Comparison of ENCODE assay signal across 18 mouse cellular contexts in the genomic region with DNA sequence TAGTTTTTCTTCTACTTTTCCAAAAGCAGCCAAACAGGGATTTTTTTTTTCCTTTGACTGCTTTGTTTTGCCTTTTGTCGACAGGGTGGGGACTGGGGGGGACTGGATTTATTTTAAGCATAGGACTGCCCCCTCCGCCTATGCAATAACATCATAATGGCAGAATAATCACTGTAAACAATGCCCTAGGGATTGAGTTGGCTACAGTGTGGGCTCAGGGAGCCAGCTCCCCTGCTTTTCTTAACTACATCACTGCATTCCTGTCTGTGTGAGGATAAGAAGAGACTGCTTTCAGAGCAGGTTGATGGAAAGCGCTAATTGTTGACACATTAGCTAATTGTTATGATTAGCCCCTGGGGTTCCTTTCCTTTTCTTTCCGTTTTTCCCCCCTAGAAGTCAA.
DNase-seq lines count a peak whose midpoint lies in the region; ATAC-seq and TF ChIP-seq lines count a peak whose summit lies in the region.
"Had no signal": no experiment of that assay in that cellular context is flagged by ENCODE, and none has a peak within 500 bp of the region (broad histone marks: within the 10 kb centered on the region; RNA-seq: fewer than 3 reads in every experiment).

No protein-coding gene starts in this region.

- no peak for TF ChIP-seq CTCF in lung, embryonic 14.5 days (IDR thresholded peaks at IDR 0.05; ENCODE audit: low read depth)
- TF ChIP-seq CTCF in heart, postnatal 0 days (IDR thresholded peaks at IDR 0.05; ENCODE audit: low read depth), result no peak

- peak; percentile 28; the same call in 1 of the 2 replicates for ATAC-seq in lung, embryonic 14.5 days (ENCODE audit: insufficient read depth)
- peak; percentile 74 for ATAC-seq in heart, postnatal 0 days (ENCODE audit: insufficient read depth, low read depth)
- no peak for ATAC-seq in megakaryocyte, adult 5-6 weeks (ENCODE audit: poor library complexity, severe bottlenecking)
- ATAC-seq: inflammation-experienced regulatory T-cells, adult 6 months had no signal

- H3K36me3 ChIP-seq in lung, embryonic 14.5 days (ENCODE audit: insufficient read depth), result no peaks in the 10 kb centered on the region
- H3K36me3 ChIP-seq in heart, postnatal 0 days (replicated peaks; ENCODE audit: control insufficient read depth, insufficient read depth, low read length), result no peaks in the 10 kb centered on the region
- no peaks in the 10 kb centered on the region for H3K36me3 ChIP-seq in midbrain, embryonic 10.5 days
- H3K36me3 ChIP-seq: embryonic facial prominence, embryonic 13.5 days; forebrain, embryonic 10.5 days; hindbrain, embryonic 12.5 days; liver, embryonic 15.5 days; neural tube, embryonic 12.5 days had no signal

- TF ChIP-seq EP300 in heart, postnatal 0 days (IDR thresholded peaks at IDR 0.05; ENCODE audit: low read depth), result no peak

- no peaks in the 10 kb centered on the region for H3K27me3 ChIP-seq in lung, embryonic 14.5 days (ENCODE audit: insufficient read depth, low read length)
- H3K27me3 ChIP-seq in heart, postnatal 0 days (ENCODE audit: control insufficient read depth, insufficient read depth, low read length), result no peaks in the 10 kb centered on the region
- H3K27me3 ChIP-seq in midbrain, embryonic 10.5 days (ENCODE audit: low read depth, poor library complexity, severe bottlenecking), result no peaks in the 10 kb centered on the region
- H3K27me3 ChIP-seq: embryonic facial prominence, embryonic 13.5 days; hindbrain, embryonic 12.5 days; liver, embryonic 15.5 days; neural tube, embryonic 12.5 days had no signal

- peak; percentile 14 for DNase-seq in lung, embryonic 14.5 days
- no peak for DNase-seq in lung, adult 18-20 months
- DNase-seq in heart, adult 8-10 months (ENCODE audit: low spot score), result peak; percentile 36
- peak; percentile 31 for DNase-seq in heart, postnatal 0 days (ENCODE audit: low spot score)
- no peak for DNase-seq in embryo, embryonic 10.5 days (ENCODE audit: low spot score)
- DNase-seq in midbrain, embryonic 10.5 days (ENCODE audit: low spot score), result no peak
- DNase-seq: cerebellum, postnatal 25 days; gastrocnemius, postnatal 25 days; kidney, postnatal 14 days; lung, postnatal 36 days had no signal

- H3K4me2 ChIP-seq in lung, embryonic 14.5 days, result no peak overlapping the region
- no peak overlapping the region for H3K4me2 ChIP-seq in heart, postnatal 0 days (ENCODE audit: low read depth, low read length)
- H3K4me2 ChIP-seq: embryonic facial prominence, embryonic 13.5 days; hindbrain, embryonic 12.5 days; liver, embryonic 15.5 days; midbrain, embryonic 11.5 days; neural tube, embryonic 12.5 days had no signal

- H3K27ac ChIP-seq in lung, embryonic 14.5 days (ENCODE audit: low read depth), result no peak overlapping the region
- H3K27ac ChIP-seq in heart, postnatal 0 days (ENCODE audit: low read depth), result peak overlapping the region; percentile 22; the same call in 1 of the 2 replicates
- no peak overlapping the region for H3K27ac ChIP-seq in midbrain, embryonic 10.5 days (replicated peaks)
- H3K27ac ChIP-seq: embryonic facial prominence, embryonic 13.5 days; forebrain, embryonic 10.5 days; hindbrain, embryonic 12.5 days; liver, embryonic 15.5 days; neural tube, embryonic 12.5 days had no signal

- no peaks in the 10 kb centered on the region for H3K9me3 ChIP-seq in lung, embryonic 14.5 days (ENCODE audit: low read depth, low read length)
- no peaks in the 10 kb centered on the region for H3K9me3 ChIP-seq in heart, postnatal 0 days (replicated peaks; ENCODE audit: control insufficient read depth, low read length)
- no peaks in the 10 kb centered on the region for H3K9me3 ChIP-seq in midbrain, embryonic 10.5 days (replicated peaks)
- H3K9me3 ChIP-seq: embryonic facial prominence, embryonic 13.5 days; forebrain, embryonic 10.5 days; hindbrain, embryonic 12.5 days; liver, embryonic 15.5 days; neural tube, embryonic 12.5 days had no signal

- no peak overlapping the region for H3K9ac ChIP-seq in lung, embryonic 14.5 days
- no peak overlapping the region for H3K9ac ChIP-seq in heart, postnatal 0 days (replicated peaks; ENCODE audit: low read depth, low read length)
- H3K9ac ChIP-seq: embryonic facial prominence, embryonic 13.5 days; hindbrain, embryonic 12.5 days; liver, embryonic 15.5 days; neural tube, embryonic 12.5 days had no signal

- 19% methylated on average over 4 of the region's 4 CpGs for WGBS in lung, embryonic 14.5 days
- WGBS in heart, postnatal 0 days, result 15% methylated on average over 4 of the region's 4 CpGs
- 34% methylated on average over 4 of the region's 4 CpGs for WGBS in midbrain, embryonic 10.5 days

- H3K4me1 ChIP-seq in lung, embryonic 14.5 days (ENCODE audit: insufficient read depth), result 0 out of 2 replicates have a peak, but pooled peaks cover 3% of the 10 kb centered on the region
- H3K4me1 ChIP-seq in heart, postnatal 0 days (ENCODE audit: control insufficient read depth, insufficient read depth), result no peaks in the 10 kb centered on the region
- H3K4me1 ChIP-seq in midbrain, embryonic 10.5 days, result peaks cover 20% of the 10 kb centered on the region
- H3K4me1 ChIP-seq: liver, embryonic 15.5 days; neural tube, embryonic 12.5 days had no signal

- H3K4me3 ChIP-seq in lung, embryonic 14.5 days (ENCODE audit: low read depth, low read length), result no peak overlapping the region
- no peak overlapping the region for H3K4me3 ChIP-seq in heart, postnatal 0 days (ENCODE audit: low read depth, low read length)
- H3K4me3 ChIP-seq in midbrain, embryonic 10.5 days, result no peak overlapping the region
- H3K4me3 ChIP-seq: embryonic facial prominence, embryonic 13.5 days; forebrain, embryonic 10.5 days; hindbrain, embryonic 12.5 days; liver, embryonic 15.5 days; neural tube, embryonic 12.5 days had no signal

Comparison
In these comparisons a context has a peak if more than half of its experiments do, and no peak if none do; other contexts are left out.
1. DNase-seq: peak in lung, embryonic 14.5 days (single experiment), heart, adult 8-10 months (single experiment) and heart, postnatal 0 days (single experiment); none in lung, adult 18-20 months (0 of 2), embryo, embryonic 10.5 days (single experiment) and midbrain, embryonic 10.5 days (single experiment).